In the genomic region with DNA sequence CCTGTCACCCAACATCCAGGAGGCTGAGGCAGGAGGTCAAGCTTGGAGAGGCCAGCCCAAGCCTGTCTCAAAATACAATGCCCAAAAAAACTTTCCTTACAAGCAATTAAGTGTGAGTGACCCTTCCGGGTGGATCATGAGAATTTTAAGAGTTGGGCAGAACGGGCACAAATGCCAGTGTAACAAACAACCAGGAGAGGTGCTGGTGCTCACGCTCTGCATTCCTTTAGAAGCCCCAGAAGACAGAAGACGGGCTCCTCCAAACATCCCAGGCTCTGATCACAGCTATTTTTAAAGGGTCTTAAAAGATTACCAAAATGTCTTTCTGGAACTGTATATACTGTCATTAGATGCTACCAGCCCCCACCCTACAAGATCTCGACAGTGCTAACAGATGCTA, we compare ENCODE assay signal across 8 mouse cellular contexts. TPM values are rescaled to one million over a fixed set of nuclear protein-coding genes. Genes with fewer than 3 reads are reported as not detected.
DNase-seq lines count a peak whose midpoint lies in the region; ATAC-seq and TF ChIP-seq lines count a peak whose summit lies in the region.

No protein-coding gene starts in this region.

- no peak for ATAC-seq in neural tube, embryonic 11.5 days (ENCODE audit: insufficient read depth, low FRiP score, low TSS enrichment)
- ATAC-seq in limb, embryonic 15.5 days (ENCODE audit: insufficient number of reproducible peaks, low FRiP score, low TSS enrichment, low read depth): no peak
- ATAC-seq in stomach, postnatal 0 days (ENCODE audit: low FRiP score, low TSS enrichment): no peak

- WGBS in neural tube, embryonic 11.5 days: 33% methylated on average over 5 of the region's 5 CpGs
- WGBS in limb, embryonic 15.5 days: 20% methylated on average over 5 of the region's 5 CpGs
- WGBS in stomach, postnatal 0 days: 21% methylated on average over 5 of the region's 5 CpGs

- no peak overlapping the region for H3K9ac ChIP-seq in neural tube, embryonic 11.5 days (ENCODE audit: low read length)
- H3K9ac ChIP-seq in limb, embryonic 15.5 days: no peak overlapping the region; the same call in 1 of the 2 replicates
- peak overlapping the region; percentile 94 for H3K9ac ChIP-seq in stomach, postnatal 0 days (ENCODE audit: low read length)

- no peaks in the 10 kb centered on the region for H3K36me3 ChIP-seq in neural tube, embryonic 11.5 days (ENCODE audit: control insufficient read depth, insufficient read depth, low read length)
- H3K36me3 ChIP-seq in limb, embryonic 15.5 days: peaks cover 2% of the 10 kb centered on the region; the same call in 1 of the 2 replicates
- no peaks in the 10 kb centered on the region for H3K36me3 ChIP-seq in stomach, postnatal 0 days (ENCODE audit: control insufficient read depth, insufficient read depth, low read length)

- H3K4me3 ChIP-seq in neural tube, embryonic 11.5 days (ENCODE audit: low read depth, low read length): peak overlapping the region; percentile 83
- H3K4me3 ChIP-seq in limb, embryonic 15.5 days: peak overlapping the region; percentile 92
- peak overlapping the region; percentile 94 for H3K4me3 ChIP-seq in stomach, postnatal 0 days (ENCODE audit: low read depth, low read length)

- H3K9me3 ChIP-seq in neural tube, embryonic 11.5 days (ENCODE audit: control insufficient read depth, low read length): no peaks in the 10 kb centered on the region
- H3K9me3 ChIP-seq in limb, embryonic 15.5 days: no peaks in the 10 kb centered on the region
- H3K9me3 ChIP-seq in stomach, postnatal 0 days (ENCODE audit: control insufficient read depth, low read length): no peaks in the 10 kb centered on the region

- no peaks in the 10 kb centered on the region for H3K4me1 ChIP-seq in neural tube, embryonic 11.5 days (ENCODE audit: control insufficient read depth, insufficient read depth, low read length)
- H3K4me1 ChIP-seq in limb, embryonic 15.5 days: peaks cover 39% of the 10 kb centered on the region
- H3K4me1 ChIP-seq in stomach, postnatal 0 days (replicated peaks; ENCODE audit: control insufficient read depth, insufficient read depth): peaks cover 7% of the 10 kb centered on the region; the same call in 1 of the 2 replicates

- H3K4me2 ChIP-seq in neural tube, embryonic 11.5 days (ENCODE audit: low read depth): peak overlapping the region; percentile 60
- peak overlapping the region; percentile 62 for H3K4me2 ChIP-seq in limb, embryonic 15.5 days
- H3K4me2 ChIP-seq in stomach, postnatal 0 days (replicated peaks; ENCODE audit: low read depth): peak overlapping the region; percentile 74

- peak; percentile 25 for DNase-seq in adrenal gland, postnatal 14 days
- DNase-seq in adrenal gland, postnatal 10 days: no peak
- no peak for DNase-seq in neural tube, embryonic 11.5 days (ENCODE audit: low spot score)
- DNase-seq in neural tube, embryonic 10.5 days (ENCODE audit: extremely low spot score, low spot score): no peak
- DNase-seq in stomach, postnatal 0 days (ENCODE audit: low spot score): no peak
- DNase-seq in urinary bladder, adult 18-20 months (ENCODE audit: low spot score in 2 of 2): no peak
- no peak for DNase-seq in cerebellum, adult 9-10 months

- H3K27ac ChIP-seq in neural tube, embryonic 11.5 days (ENCODE audit: low read depth, low read length): no peak overlapping the region
- peak overlapping the region; percentile 99; the same call in 1 of the 2 replicates for H3K27ac ChIP-seq in limb, embryonic 15.5 days
- H3K27ac ChIP-seq in stomach, postnatal 0 days (replicated peaks): peak overlapping the region; percentile 99

- H3K27me3 ChIP-seq in neural tube, embryonic 11.5 days (ENCODE audit: control insufficient read depth, insufficient read depth, low read length): no peaks in the 10 kb centered on the region
- H3K27me3 ChIP-seq in limb, embryonic 15.5 days: no peaks in the 10 kb centered on the region
- H3K27me3 ChIP-seq in stomach, postnatal 0 days (ENCODE audit: control insufficient read depth, insufficient read depth, low read length): no peaks in the 10 kb centered on the region

- TF ChIP-seq EP300 in stomach, postnatal 0 days (optimal IDR thresholded peaks at IDR 0.05): no peak

- TF ChIP-seq CTCF in stomach, postnatal 0 days (IDR thresholded peaks at IDR 0.05; ENCODE audit: low read depth): peak; percentile 25; the same call in 1 of the 2 replicates

RNA-seq across cellular contexts. Expression of gene Fndc3b, which starts 2.5 kb away (rescaled TPM):
- total RNA-seq in adrenal gland, postnatal 14 days (2021): 105 and 107 TPM in 2 replicates
- total RNA-seq in adrenal gland, postnatal 10 days (2021): 10 to 100 TPM; 80.0 to 81.2 TPM
- 12.9 TPM in 2 replicates for polyA plus RNA-seq in neural tube, embryonic 11.5 days (2014; fragmentation: Nextera tagmentation; extraction: Ambion mirVana)
- 35.4 and 39.5 TPM in 2 replicates for polyA plus RNA-seq in limb, embryonic 15.5 days (2015; fragmentation: Nextera tagmentation; extraction: Ambion mirVana)
- polyA plus RNA-seq in stomach, postnatal 0 days (2015; fragmentation: Nextera tagmentation; extraction: Ambion mirVana): 11.8 TPM in 2 replicates
